Mouse (Mus musculus) adrenal gland, adult 10 weeks (tissue): ENCODE measurements around the gene Olfr698. TPM values are rescaled to one million over a fixed set of nuclear protein-coding genes. Genes with fewer than 3 reads are reported as not detected.

Experiments
- polyA plus RNA-seq: library from polyadenylated mRNA; stranded (reverse); fragments of 350-450 nt; fragmentation: Illumina TruSeq; extraction: RNeasy Lipid Tissue Mini Kit (QIAGEN cat#74804); gene quantifications from one replicate; pipeline ENCODE4 v1.2.3, GENCODE M21; 2014; ENCODE audit warnings: low read depth, low replicate concordance

Gene Olfr698
- polyA plus RNA-seq: not detected

GRCm38 (mm10) chr7:106755297-106755696 is at the start of gene Olfr698:
Olfr698 (minus strand) TSS chr7:106755397.

GRCm38 (mm10) chr7:106793098-106793497 is 37.9 kb upstream of the Olfr698 start, which contains the start of gene Olfr699:
Olfr699 (minus strand) TSS chr7:106793198.

DNA sequence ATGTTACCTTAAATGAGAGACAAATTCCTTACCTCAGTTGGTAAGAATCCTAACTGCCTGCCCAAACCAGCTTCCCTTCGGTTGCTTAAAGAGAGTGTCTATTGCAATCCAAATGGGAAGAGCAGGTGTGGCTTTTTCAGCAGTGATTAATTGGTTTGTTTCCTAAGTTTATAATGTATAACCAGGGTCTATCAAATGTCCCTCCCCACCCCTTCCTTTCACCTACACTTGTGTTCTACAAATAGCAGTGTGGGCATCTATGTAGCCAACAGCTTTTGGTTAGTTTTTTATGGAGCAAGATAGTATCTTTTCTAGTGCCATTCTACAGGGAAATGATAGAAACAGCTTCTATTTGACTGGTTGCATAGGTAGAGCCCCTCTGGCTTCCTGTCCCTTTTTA is 12.9 kb downstream of the Olfr698 start, which contains the start of gene Olfr697:
Olfr697 (minus strand) TSS at position 101 of the 400 bp plus-strand sequence.

DNA sequence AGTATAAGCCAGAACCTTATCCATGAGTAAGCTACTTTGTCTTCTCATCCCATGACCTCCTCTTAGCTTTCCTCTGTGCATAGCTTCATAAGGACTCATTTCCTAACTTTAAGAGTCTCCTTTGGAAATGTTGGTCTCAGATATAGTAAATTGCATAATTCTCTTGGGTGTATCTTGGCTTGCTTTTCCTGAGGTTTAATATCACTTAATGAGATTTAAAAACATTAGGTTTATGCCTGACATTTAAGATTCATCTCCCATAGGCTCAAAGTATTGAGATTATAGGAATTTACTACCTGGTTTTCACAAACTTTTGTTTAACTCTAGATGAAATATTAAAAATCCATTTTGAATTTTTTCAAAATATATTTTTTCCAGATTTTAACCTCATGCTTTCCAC is 38.9 kb downstream of the Olfr698 start, which contains the start of gene Olfr695:
Olfr695 (minus strand) TSS at position 101 of the 400 bp plus-strand sequence.

Other genes with a start within 250 kb of the Olfr698 start
- gene Olfr693, start 74.8 kb downstream of the Olfr698 start, polyA plus RNA-seq: not detected
- gene Olfr694, start 63.6 kb downstream of the Olfr698 start, polyA plus RNA-seq: not detected
- not detected for gene Olfr695, start 39.0 kb downstream of the Olfr698 start, polyA plus RNA-seq
- not detected for gene Olfr697, start 13.0 kb downstream of the Olfr698 start, polyA plus RNA-seq
- not detected for gene Olfr699, start 37.8 kb upstream of the Olfr698 start, polyA plus RNA-seq
- gene Olfr700, start 53.4 kb upstream of the Olfr698 start, polyA plus RNA-seq: not detected
- not detected for gene Olfr701, start 58.7 kb upstream of the Olfr698 start, polyA plus RNA-seq
- not detected for gene Olfr702, start 78.5 kb upstream of the Olfr698 start, polyA plus RNA-seq
- not detected for gene Olfr703, start 88.0 kb upstream of the Olfr698 start, polyA plus RNA-seq
- not detected for gene Olfr704, start 107.8 kb upstream of the Olfr698 start, polyA plus RNA-seq
- gene Olfr705, start 121.5 kb upstream of the Olfr698 start, polyA plus RNA-seq: not detected
- not detected for gene Olfr706, start 132.8 kb upstream of the Olfr698 start, polyA plus RNA-seq
- gene Olfr707, start 145.8 kb upstream of the Olfr698 start, polyA plus RNA-seq: not detected
- gene Olfr1532-ps1, start 152.6 kb upstream of the Olfr698 start, polyA plus RNA-seq: not detected
- not detected for gene Olfr709-ps1, start 176.8 kb upstream of the Olfr698 start, polyA plus RNA-seq
- not detected for gene Olfr710, start 192.9 kb upstream of the Olfr698 start, polyA plus RNA-seq
- gene Olfr6, start 208.5 kb upstream of the Olfr698 start, polyA plus RNA-seq: not detected
- not detected for gene Olfr711, start 220.1 kb upstream of the Olfr698 start, polyA plus RNA-seq